Mouse (Mus musculus) neural tube, embryonic 13.5 days (tissue): ENCODE measurements around the gene Slc25a54. TPM values are rescaled to one million over a fixed set of nuclear protein-coding genes. Genes with fewer than 3 reads are reported as not detected.

Source experiments
- ATAC-seq: fragments of 200-750 bp; cut with Nextera tagmentation; 2 replicates; pipeline ENCODE4 v1.8.0; 2017; ENCODE audit warnings: low read depth, mild to moderate bottlenecking, moderate TSS enrichment, moderate library complexity
- H3K27ac ChIP-seq: fragments of 300-500 bp; sonication (generic); replicated peaks from 2 replicates; pipeline ENCODE4 v1.5.1; 2015; ENCODE audit warnings: moderate library complexity, mild to moderate bottlenecking, inconsistent platforms
- H3K27me3 ChIP-seq: fragments of 300-500 bp; sonication (generic); 2 replicates; pipeline ENCODE4 v1.6.1; 2015; ENCODE audit warnings: mild to moderate bottlenecking, inconsistent platforms
- H3K36me3 ChIP-seq: fragments of 300-500 bp; sonication (generic); 2 replicates; pipeline ENCODE4 v1.6.1; 2015; ENCODE audit warnings: mild to moderate bottlenecking, inconsistent platforms
- H3K4me1 ChIP-seq: fragments of 300-500 bp; sonication (generic); replicated peaks from 2 replicates; pipeline ENCODE4 v1.6.1; 2015; ENCODE audit warnings: inconsistent platforms
- H3K4me2 ChIP-seq: fragments of 300-500 bp; sonication (generic); 2 replicates; pipeline ENCODE4 v1.6.1; 2015; ENCODE audit warnings: inconsistent platforms, mild to moderate bottlenecking, moderate library complexity
- H3K4me3 ChIP-seq: fragments of 300-500 bp; sonication (generic); 2 replicates; pipeline ENCODE4 v1.5.1; 2015; ENCODE audit warnings: mild to moderate bottlenecking, inconsistent platforms
- H3K9ac ChIP-seq: fragments of 300-500 bp; sonication (generic); 2 replicates; pipeline ENCODE4 v1.6.1; 2015; ENCODE audit warnings: moderate library complexity, mild to moderate bottlenecking, inconsistent platforms
- H3K9me3 ChIP-seq: fragments of 300-500 bp; sonication (generic); 2 replicates; pipeline ENCODE4 v1.6.1; 2016; ENCODE audit warnings: inconsistent platforms
- WGBS: fragments of 180-500 bp; shearing (Covaris S2); methylation state at CpG from one replicate; pipeline ENCODE4 v1.1.7; 2015; 5-methylcytosine and 5-hydroxymethylcytosine counted together
- polyA plus RNA-seq: library from polyadenylated mRNA; unstranded; fragments of >200 nt; fragmentation: Nextera tagmentation; extraction: Ambion mirVana; gene quantifications from 2 replicates; pipeline ENCODE4 v1.2.1, GENCODE M21; 2015

Slc25a54 gene
- not detected in 2 replicates for polyA plus RNA-seq

DNA sequence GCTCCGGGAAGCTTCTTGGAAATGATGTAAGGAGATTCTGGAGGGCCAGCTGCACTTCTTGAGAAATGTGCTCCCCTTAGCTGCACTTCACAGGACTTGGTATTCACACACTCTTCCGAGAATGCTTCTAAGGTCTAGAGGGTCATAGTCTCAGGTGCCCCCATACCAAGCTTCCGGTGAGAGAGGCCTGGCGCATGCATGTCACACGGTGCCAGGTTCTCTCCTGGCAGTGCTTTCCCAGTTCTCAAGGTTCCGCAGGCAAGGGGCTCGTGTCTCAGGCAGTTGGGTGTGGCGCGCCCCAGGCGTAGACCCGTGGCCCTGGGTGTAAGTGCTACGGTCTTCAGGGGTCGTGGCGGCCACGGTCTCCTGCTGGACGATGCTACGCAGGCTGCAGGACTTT, at the start of gene Slc25a54:
Gene Slc25a54 (plus strand): TSS at position 301 of the 400 bp plus-strand sequence.
- Histone ChIP-seq H3K4me1 (no peaks in the 10 kb centered on the region), H3K4me2 (no peak within 1 kb of the TSS), H3K9me3 (no peaks in the 10 kb centered on the region), H3K36me3 (no peaks in the 10 kb centered on the region), H3K9ac (no peak within 1 kb of the TSS), H3K27ac (no peak within 1 kb of the TSS), H3K4me3 (no peak within 1 kb of the TSS), H3K27me3 (no peaks in the 10 kb centered on the region)
- ATAC-seq = no peak
- 96% methylated on average over 17 of the region's 17 CpGs for WGBS

DNA sequence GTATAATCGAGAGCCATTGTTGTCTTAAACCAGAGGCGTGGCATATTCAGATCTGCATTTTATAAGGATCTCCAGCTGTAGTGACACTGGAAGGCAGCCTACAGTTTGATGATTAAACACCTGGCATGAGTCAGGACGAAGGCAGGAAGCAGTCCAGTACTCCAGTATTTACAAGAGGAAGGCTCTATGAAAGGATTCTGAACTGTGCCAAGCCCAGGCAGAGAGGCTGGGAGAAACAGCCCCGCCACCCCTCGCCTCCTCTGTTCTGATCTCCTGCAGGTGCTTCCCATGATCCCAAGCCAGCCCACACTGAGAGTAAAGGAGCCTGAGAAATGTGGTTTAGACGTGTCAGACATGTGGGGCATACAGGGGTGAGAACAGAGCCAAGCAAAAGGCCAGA, 49.5 kb upstream of the Slc25a54 start:
- Histone ChIP-seq H3K9me3 (no peaks in the 10 kb centered on the region), H3K4me3 (no peak overlapping the region), H3K27me3 (no peaks in the 10 kb centered on the region), H3K27ac (no peak overlapping the region), H3K4me1 (peaks cover 11% of the 10 kb centered on the region), H3K36me3 (no peaks in the 10 kb centered on the region), H3K4me2 (no peak overlapping the region), H3K9ac (no peak overlapping the region)
- ATAC-seq = no peak
- 65% methylated on average over 6 of the region's 6 CpGs for WGBS

- H3K27ac ChIP-seq = no peak overlapping the region
- no peaks in the 10 kb centered on the region for H3K36me3 ChIP-seq
- no peak overlapping the region for H3K4me2 ChIP-seq
- 85% methylated on average over 3 of the region's 3 CpGs for WGBS
- H3K4me3 ChIP-seq = no peak overlapping the region
- no peaks in the 10 kb centered on the region for H3K27me3 ChIP-seq
- ATAC-seq = no peak
- no peaks in the 10 kb centered on the region for H3K9me3 ChIP-seq
- peaks cover 3% of the 10 kb centered on the region for H3K4me1 ChIP-seq
- H3K9ac ChIP-seq = no peak overlapping the region
Observed at GRCm38 (mm10) chr3:109031626-109032025, 48.6 kb upstream of the Slc25a54 start.

DNA sequence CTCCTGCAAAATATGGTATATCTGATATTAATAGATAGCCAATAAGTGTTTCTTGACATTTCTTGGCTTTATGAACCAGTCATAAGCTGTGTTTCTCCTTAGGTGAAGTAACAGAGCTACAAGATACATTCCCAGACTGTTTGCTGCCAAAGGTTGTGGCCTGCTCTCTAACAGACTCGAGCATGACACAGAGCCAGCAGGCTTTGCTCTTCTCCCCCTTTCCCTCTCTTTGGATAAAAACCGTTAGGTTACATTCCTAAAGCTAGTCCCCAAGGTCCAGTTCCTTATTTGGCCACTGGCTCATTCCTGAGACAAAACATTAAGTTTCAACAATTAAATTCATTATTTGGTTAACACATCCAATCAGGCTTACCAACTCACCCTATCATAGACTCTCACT, 48.0 kb upstream of the Slc25a54 start:
- Histone ChIP-seq H3K27ac (no peak overlapping the region), H3K9ac (no peak overlapping the region), H3K27me3 (no peaks in the 10 kb centered on the region), H3K36me3 (no peaks in the 10 kb centered on the region), H3K9me3 (no peaks in the 10 kb centered on the region), H3K4me1 (no peaks in the 10 kb centered on the region), H3K4me3 (no peak overlapping the region), H3K4me2 (no peak overlapping the region)
- WGBS = 76% methylated on average over 2 of the region's 2 CpGs
- ATAC-seq = no peak

DNA sequence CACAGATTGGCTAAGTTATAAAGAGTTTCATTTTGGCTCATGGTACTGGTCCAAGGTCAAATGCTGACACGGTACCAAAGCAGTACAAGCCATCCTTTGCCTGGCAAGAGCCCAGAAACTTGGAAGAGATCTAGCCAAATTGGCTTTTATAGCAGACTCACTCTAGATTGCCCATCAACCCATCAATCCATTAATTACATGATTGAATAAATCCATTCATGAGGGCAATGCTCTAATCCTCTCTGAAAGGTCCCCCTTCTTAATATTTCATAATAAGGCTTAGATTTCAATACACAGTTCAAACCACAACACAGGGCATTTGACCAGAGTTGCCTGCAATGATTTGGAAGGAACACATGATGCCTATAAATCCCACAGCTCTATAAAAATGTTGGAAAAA, 45.9 kb upstream of the Slc25a54 start:
- H3K27me3 ChIP-seq = no peaks in the 10 kb centered on the region
- WGBS = 81% methylated on average over 1 of the region's 1 CpGs
- H3K9ac ChIP-seq = no peak overlapping the region
- no peak overlapping the region for H3K27ac ChIP-seq
- no peaks in the 10 kb centered on the region for H3K9me3 ChIP-seq
- no peak for ATAC-seq
- H3K4me1 ChIP-seq = no peaks in the 10 kb centered on the region
- no peak overlapping the region for H3K4me2 ChIP-seq
- no peaks in the 10 kb centered on the region for H3K36me3 ChIP-seq
- no peak overlapping the region for H3K4me3 ChIP-seq

GRCm38 (mm10) chr3:109040908-109041307, 39.4 kb upstream of the Slc25a54 start:
- Histone ChIP-seq H3K36me3 (no peaks in the 10 kb centered on the region), H3K27ac (no peak overlapping the region), H3K9ac (no peak overlapping the region), H3K4me3 (no peak overlapping the region), H3K27me3 (no peaks in the 10 kb centered on the region), H3K9me3 (no peaks in the 10 kb centered on the region), H3K4me1 (no peaks in the 10 kb centered on the region), H3K4me2 (no peak overlapping the region)
- 88% methylated on average over 4 of the region's 4 CpGs for WGBS
- ATAC-seq = no peak

GRCm38 (mm10) chr3:109043395-109043794, 36.9 kb upstream of the Slc25a54 start:
- H3K9ac ChIP-seq = no peak overlapping the region
- H3K27me3 ChIP-seq = no peaks in the 10 kb centered on the region
- no peak overlapping the region for H3K27ac ChIP-seq
- H3K4me2 ChIP-seq = no peak overlapping the region
- no peaks in the 10 kb centered on the region for H3K36me3 ChIP-seq
- ATAC-seq = no peak
- H3K9me3 ChIP-seq = no peaks in the 10 kb centered on the region
- H3K4me1 ChIP-seq = peaks cover 3% of the 10 kb centered on the region; the same call in 1 of the 2 replicates
- no peak overlapping the region for H3K4me3 ChIP-seq
- WGBS = 63% methylated on average over 7 of the region's 7 CpGs

DNA sequence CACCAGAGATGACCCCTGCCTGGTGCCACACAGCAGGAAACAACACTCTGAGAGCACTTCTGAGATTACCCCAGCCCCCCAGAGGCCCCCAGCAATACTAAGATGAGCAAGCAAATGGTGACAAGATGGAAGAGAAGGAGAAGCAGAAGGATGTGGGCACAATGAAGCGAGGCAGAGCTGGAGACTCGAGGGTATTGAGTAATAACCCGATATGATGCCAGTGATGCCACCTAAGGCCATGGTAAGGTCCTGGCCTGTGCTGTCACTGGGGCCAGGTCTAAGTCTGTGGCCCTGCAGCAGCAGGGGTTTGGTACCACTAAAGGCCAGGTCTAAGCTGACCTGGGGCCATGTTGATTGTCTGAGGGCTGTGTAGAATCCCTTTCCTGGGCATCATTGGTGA, 33.8 kb upstream of the Slc25a54 start:
- no peak overlapping the region for H3K4me3 ChIP-seq
- 83% methylated on average over 3 of the region's 3 CpGs for WGBS
- H3K9me3 ChIP-seq = no peaks in the 10 kb centered on the region
- H3K27me3 ChIP-seq = no peaks in the 10 kb centered on the region
- no peak for ATAC-seq
- H3K9ac ChIP-seq = no peak overlapping the region
- no peaks in the 10 kb centered on the region for H3K36me3 ChIP-seq
- no peak overlapping the region for H3K27ac ChIP-seq
- no peak overlapping the region for H3K4me2 ChIP-seq
- peaks cover 16% of the 10 kb centered on the region for H3K4me1 ChIP-seq

GRCm38 (mm10) chr3:109047707-109048283, 32.5 kb upstream of the Slc25a54 start:
- no peak overlapping the region for H3K27ac ChIP-seq
- no peaks in the 10 kb centered on the region for H3K9me3 ChIP-seq
- H3K4me3 ChIP-seq = no peak overlapping the region
- no peak overlapping the region for H3K9ac ChIP-seq
- H3K36me3 ChIP-seq = no peaks in the 10 kb centered on the region
- peaks cover 19% of the 10 kb centered on the region for H3K4me1 ChIP-seq
- ATAC-seq = 0 out of 2 replicates have a peak, but pooled peaks have one; percentile 11
- H3K27me3 ChIP-seq = no peaks in the 10 kb centered on the region
- 46% methylated on average over 6 of the region's 6 CpGs for WGBS
- H3K4me2 ChIP-seq = no peak overlapping the region

GRCm38 (mm10) chr3:109051056-109051945, 29.0 kb upstream of the Slc25a54 start:
- Histone ChIP-seq H3K27me3 (no peaks in the 10 kb centered on the region), H3K36me3 (no peaks in the 10 kb centered on the region), H3K4me3 (no peak overlapping the region), H3K9ac (no peak overlapping the region), H3K4me1 (peaks cover 19% of the 10 kb centered on the region), H3K4me2 (no peak overlapping the region), H3K9me3 (no peaks in the 10 kb centered on the region), H3K27ac (peak overlapping the region; percentile 23; the same call in 1 of the 2 replicates)
- WGBS = 48% methylated on average over 11 of the region's 11 CpGs
- ATAC-seq = peak; percentile 65; the same call in 1 of the 2 replicates

GRCm38 (mm10) chr3:109051946-109052331, 28.3 kb upstream of the Slc25a54 start:
- 0 out of 2 replicates have a peak overlapping the region, but pooled peaks have one; percentile 23 for H3K27ac ChIP-seq
- ATAC-seq = no peak
- peaks cover 19% of the 10 kb centered on the region for H3K4me1 ChIP-seq
- no peaks in the 10 kb centered on the region for H3K27me3 ChIP-seq
- no peaks in the 10 kb centered on the region for H3K36me3 ChIP-seq
- H3K4me3 ChIP-seq = no peak overlapping the region
- no peaks in the 10 kb centered on the region for H3K9me3 ChIP-seq
- no peak overlapping the region for H3K9ac ChIP-seq
- no peak overlapping the region for H3K4me2 ChIP-seq
- WGBS = 86% methylated on average over 6 of the region's 6 CpGs

GRCm38 (mm10) chr3:109059903-109060302, 20.4 kb upstream of the Slc25a54 start:
- no peak for ATAC-seq
- no peaks in the 10 kb centered on the region for H3K27me3 ChIP-seq
- H3K4me2 ChIP-seq = no peak overlapping the region
- H3K9ac ChIP-seq = no peak overlapping the region
- no peak overlapping the region for H3K27ac ChIP-seq
- H3K36me3 ChIP-seq = no peaks in the 10 kb centered on the region
- WGBS = 81% methylated on average over 8 of the region's 8 CpGs
- H3K4me1 ChIP-seq = no peaks in the 10 kb centered on the region
- H3K9me3 ChIP-seq = no peaks in the 10 kb centered on the region
- no peak overlapping the region for H3K4me3 ChIP-seq
